Mouse (Mus musculus): ENCODE data around the gene Atp5f1.

GRCm38 (mm10) chr3:105928781-105929180 lies 31.1 kb downstream of the Atp5f1 start:
- TF ChIP-seq MAFK (IDR thresholded peaks at IDR 0.05; ENCODE audit: insufficient read depth, low read depth, low read length) (no peak), HCFC1 (IDR thresholded peaks at IDR 0.05; ENCODE audit: borderline replicate concordance, insufficient read depth, low read length) (no peak)
